Mouse (Mus musculus): ENCODE results near the gene Clrn1.

Clrn1 gene

GRCm38 (mm10) chr3:58831586-58831985 is 53.6 kb downstream of the Clrn1 start:
- DNase-seq (ENCODE audit: low read depth, low spot score): no peak

- no peak for DNase-seq (ENCODE audit: low read depth, low spot score)
Observed at GRCm38 (mm10) chr3:58829926-58830325, 55.2 kb downstream of the Clrn1 start.

GRCm38 (mm10) chr3:58828366-58829153 is 56.6 kb downstream of the Clrn1 start:
- DNase-seq (ENCODE audit: low read depth, low spot score): no peak

- DNase-seq (ENCODE audit: low read depth, low spot score): no peak
Observed at GRCm38 (mm10) chr3:58826266-58826665, 58.9 kb downstream of the Clrn1 start.

GRCm38 (mm10) chr3:58822211-58822610 is 62.9 kb downstream of the Clrn1 start, which contains the start of gene Mindy4b-ps:
TSS of gene Mindy4b-ps (minus strand) at chr3:58822311.
- no peak for DNase-seq (ENCODE audit: low read depth, low spot score)

GRCm38 (mm10) chr3:58817337-58817736 is 67.8 kb downstream of the Clrn1 start:
- no peak for DNase-seq (ENCODE audit: low read depth, low spot score)

GRCm38 (mm10) chr3:58814191-58814590 is 70.9 kb downstream of the Clrn1 start:
- DNase-seq (ENCODE audit: low read depth, low spot score): no peak

- no peak for DNase-seq (ENCODE audit: low read depth, low spot score)
Observed at GRCm38 (mm10) chr3:58810353-58810752, 74.8 kb downstream of the Clrn1 start.

GRCm38 (mm10) chr3:58809111-58809915 is 75.8 kb downstream of the Clrn1 start:
- no peak for DNase-seq (ENCODE audit: low read depth, low spot score)

GRCm38 (mm10) chr3:58808636-58809035 is 76.5 kb downstream of the Clrn1 start:
- no peak for DNase-seq (ENCODE audit: low read depth, low spot score)

- DNase-seq (ENCODE audit: low read depth, low spot score): no peak
Observed at GRCm38 (mm10) chr3:58804745-58805144, 80.4 kb downstream of the Clrn1 start.

- DNase-seq (ENCODE audit: low read depth, low spot score): no peak
Observed at GRCm38 (mm10) chr3:58798676-58799075, 86.5 kb downstream of the Clrn1 start.

- DNase-seq (ENCODE audit: low read depth, low spot score): no peak
Observed at GRCm38 (mm10) chr3:58798245-58798644, 86.9 kb downstream of the Clrn1 start.

Measured in c-Kit-negative CD71-positive TER-119-positive erythroid progenitor cells, embryonic 14.5 days (primary cell).